In genomic region chr17:45549617-45550181, GRCm38 (mm10) we compare ENCODE assay signal across 8 mouse cellular contexts. TPM values are rescaled to one million over a fixed set of nuclear protein-coding genes. Genes with fewer than 3 reads are reported as not detected.
DNase-seq lines count a peak whose midpoint lies in the region; ATAC-seq and TF ChIP-seq lines count a peak whose summit lies in the region.

Gene Tmem151b (minus strand): TSS chr17:45549677.

- no peaks in the 10 kb centered on the region for H3K36me3 ChIP-seq in intestine, embryonic 14.5 days (ENCODE audit: control insufficient read depth, insufficient read depth, low read length)
- H3K36me3 ChIP-seq in liver, embryonic 16.5 days (ENCODE audit: control insufficient read depth, insufficient read depth), result no peaks in the 10 kb centered on the region
- H3K36me3 ChIP-seq in stomach, postnatal 0 days (ENCODE audit: control insufficient read depth, insufficient read depth, low read length), result no peaks in the 10 kb centered on the region

- peaks cover 40% of the 10 kb centered on the region for H3K27me3 ChIP-seq in intestine, embryonic 14.5 days (replicated peaks; ENCODE audit: control insufficient read depth, insufficient read depth, low read length)
- peaks cover 72% of the 10 kb centered on the region for H3K27me3 ChIP-seq in liver, embryonic 16.5 days (ENCODE audit: control insufficient read depth, insufficient read depth, low read depth, low read length)
- H3K27me3 ChIP-seq in stomach, postnatal 0 days (ENCODE audit: control insufficient read depth, insufficient read depth, low read length), result peaks cover 10% of the 10 kb centered on the region; the same call in 1 of the 2 replicates

- peaks cover 11% of the 10 kb centered on the region; the same call in 1 of the 2 replicates for H3K4me1 ChIP-seq in intestine, embryonic 14.5 days (replicated peaks; ENCODE audit: control insufficient read depth, insufficient read depth, low read length)
- peaks cover 7% of the 10 kb centered on the region for H3K4me1 ChIP-seq in liver, embryonic 16.5 days (ENCODE audit: control insufficient read depth, low read depth, low read length)
- H3K4me1 ChIP-seq in stomach, postnatal 0 days (replicated peaks; ENCODE audit: control insufficient read depth, insufficient read depth), result no peaks in the 10 kb centered on the region

- DNase-seq in heart, adult 11 months, result peak; percentile 68
- DNase-seq in heart, postnatal 14 days, result no peak
- DNase-seq in embryo, embryonic 11 days, result peak; percentile 83
- peak; percentile 79 for DNase-seq in intestine, embryonic 14.5 days (ENCODE audit: low spot score)
- no peak for DNase-seq in stomach, postnatal 0 days (ENCODE audit: low spot score)
- no peak for DNase-seq in ovary, adult 18-20 months (ENCODE audit: low spot score)

- peak within 1 kb of the TSS; percentile 69 for H3K9ac ChIP-seq in intestine, embryonic 14.5 days (ENCODE audit: low read length)
- no peak within 1 kb of the TSS for H3K9ac ChIP-seq in liver, embryonic 16.5 days (ENCODE audit: low read depth, low read length)
- H3K9ac ChIP-seq in stomach, postnatal 0 days (ENCODE audit: low read length), result peak within 1 kb of the TSS; percentile 59

- H3K4me2 ChIP-seq in intestine, embryonic 14.5 days (ENCODE audit: low read length), result peak within 1 kb of the TSS; percentile 91
- peak within 1 kb of the TSS; percentile 56 for H3K4me2 ChIP-seq in liver, embryonic 16.5 days (ENCODE audit: low read depth, low read length)
- peak within 1 kb of the TSS; percentile 95 for H3K4me2 ChIP-seq in stomach, postnatal 0 days (replicated peaks; ENCODE audit: low read depth)

- H3K4me3 ChIP-seq in intestine, embryonic 14.5 days (ENCODE audit: low read depth, low read length), result peak within 1 kb of the TSS; percentile 61
- peak within 1 kb of the TSS; percentile 42 for H3K4me3 ChIP-seq in liver, embryonic 16.5 days (ENCODE audit: low read depth, low read length)
- H3K4me3 ChIP-seq in stomach, postnatal 0 days (ENCODE audit: low read depth, low read length), result peak within 1 kb of the TSS; percentile 56

- peak; percentile 17; the same call in 1 of the 2 replicates for TF ChIP-seq CTCF in stomach, postnatal 0 days (IDR thresholded peaks at IDR 0.05; ENCODE audit: low read depth)

- 2% methylated on average over 11 of the region's 29 CpGs for WGBS in intestine, embryonic 14.5 days
- 2% methylated on average over 24 of the region's 29 CpGs for WGBS in liver, embryonic 16.5 days (ENCODE audit: insufficient replicate concordance)
- 4% methylated on average over 20 of the region's 29 CpGs for WGBS in stomach, postnatal 0 days

- no peak for TF ChIP-seq EP300 in stomach, postnatal 0 days (optimal IDR thresholded peaks at IDR 0.05)

- ATAC-seq in CD4-positive, CD25-positive, alpha-beta regulatory T cell, adult 4 months, result peak; percentile 8
- ATAC-seq in intestine, embryonic 14.5 days (replicated peaks; ENCODE audit: low FRiP score, low TSS enrichment, low read depth), result peak; percentile 37; the same call in 1 of the 2 replicates
- ATAC-seq in liver, embryonic 16.5 days (ENCODE audit: low read depth), result no peak
- no peak for ATAC-seq in stomach, postnatal 0 days (ENCODE audit: low FRiP score, low TSS enrichment)

- intact Hi-C loops in heart, postnatal 14 days (cut with DNase I), result no loop called here

- no peak within 1 kb of the TSS; the same call in 1 of the 2 replicates for H3K27ac ChIP-seq in intestine, embryonic 14.5 days (ENCODE audit: low read depth)
- H3K27ac ChIP-seq in liver, embryonic 16.5 days (ENCODE audit: low read length), result no peak within 1 kb of the TSS
- no peak within 1 kb of the TSS for H3K27ac ChIP-seq in stomach, postnatal 0 days (replicated peaks)

- no peaks in the 10 kb centered on the region for H3K9me3 ChIP-seq in intestine, embryonic 14.5 days (ENCODE audit: control insufficient read depth, low read length)
- no peaks in the 10 kb centered on the region for H3K9me3 ChIP-seq in liver, embryonic 16.5 days (replicated peaks; ENCODE audit: control insufficient read depth, low read length)
- no peaks in the 10 kb centered on the region for H3K9me3 ChIP-seq in stomach, postnatal 0 days (ENCODE audit: control insufficient read depth, low read length)

RNA-seq across cellular contexts. Expression of gene Tmem151b, which starts in this region (rescaled TPM):
- total RNA-seq in heart, postnatal 14 days (2021), result under 1 TPM; 0.07 to 0.49 TPM
- under 1 TPM; 0.15 to 0.35 TPM for polyA plus RNA-seq in CD4-positive, CD25-positive, alpha-beta regulatory T cell, adult 4 months (2017; shearing (Covaris generic))
- polyA plus RNA-seq in intestine, embryonic 14.5 days (2014; fragmentation: Nextera tagmentation; extraction: Ambion mirVana), result 2.1 and 2.3 TPM in 2 replicates
- 0.12 TPM in 2 replicates for polyA plus RNA-seq in liver, embryonic 16.5 days (2015; fragmentation: Nextera tagmentation; extraction: Ambion mirVana)
- 0.41 and 0.63 TPM in 2 replicates for polyA plus RNA-seq in stomach, postnatal 0 days (2015; fragmentation: Nextera tagmentation; extraction: Ambion mirVana)

Comparison
In these comparisons a context has a peak if more than half of its experiments do, and no peak if none do; other contexts are left out.
1. DNase-seq: peak in heart, adult 11 months (single experiment), embryo, embryonic 11 days (single experiment) and intestine, embryonic 14.5 days (single experiment); none in heart, postnatal 14 days (0 of 2), stomach, postnatal 0 days (single experiment) and ovary, adult 18-20 months (single experiment).
2. Peak in ATAC-seq in CD4-positive, CD25-positive, alpha-beta regulatory T cell, adult 4 months; RNA of the gene not detected or under 1 TPM.
3. Peak in every context shown above with its lines, with median percentiles within 50 percentile points of each other: H3K4me2 ChIP-seq and H3K4me3 ChIP-seq.